Mouse (Mus musculus) macrophage (primary cell): ENCODE results near the gene Asah2. TPM values are rescaled to one million over a fixed set of nuclear protein-coding genes. Genes with fewer than 3 reads are reported as not detected.
"Not testable (repeated sequence)": the region's sequence is repeated elsewhere in the genome, so short reads cannot be mapped to it uniquely, and the experiment has no call there.

Experiments
- H3K27ac ChIP-seq: fragments of 350-480 bp; formaldehyde crosslinking; 2 replicates; pipeline ENCODE4 v1.9.0; 2021
- H3K36me3 ChIP-seq: fragments of 350-480 bp; formaldehyde crosslinking; 2 replicates; pipeline ENCODE4 v1.9.0; 2021; ENCODE audit errors: inconsistent target
- H3K4me3 ChIP-seq: fragments of 350-480 bp; formaldehyde crosslinking; 2 replicates; pipeline ENCODE4 v1.9.0; 2021; ENCODE audit errors: inconsistent target
- H3K79me2 ChIP-seq: fragments of 350-480 bp; formaldehyde crosslinking; 2 replicates; pipeline ENCODE4 v1.9.0; 2021; ENCODE audit errors: inconsistent target
- WGBS: methylation state at CpG from one replicate; pipeline ENCODE4 v1.1.7; 2026; ENCODE audit warnings: inconsistent platforms; ENCODE audit not compliant: missing documents; 5-methylcytosine and 5-hydroxymethylcytosine counted together
- polyA plus RNA-seq: library from polyadenylated mRNA; stranded (reverse); fragments of 250-400 nt; gene quantifications from 3 replicates; pipeline ENCODE4 v1.2.4, GENCODE M21; 2018; ENCODE audit warnings: inconsistent platforms
- total RNA-seq, 78 experiments: library from RNA; depleted of rRNA; stranded (reverse); fragments of 250-400 nt; gene quantifications; 1 replicate in 9 of 78; 2 replicates in 24 of 78; 3 replicates in 43 of 78; 4 replicates in 2 of 78; pipeline ENCODE4 v1.2.4; 2018; ENCODE audit warnings: inconsistent platforms in 56 of 78

The Asah2 gene
- 10 to 100 TPM; 20.3 to 81.4 (median 51.7) TPM for total RNA-seq (2018; cell fraction: chromatin; rRNA removed)
- 10 to 100 TPM; 20.3 to 36.9 (median 25.7) TPM for total RNA-seq (2018; cell fraction: cytosol; rRNA removed)
- total RNA-seq (2018; cell fraction: nucleus; rRNA removed): 10 to 100 TPM; 30.8 to 75.3 (median 51.5) TPM
- 11.2 to 19.8 TPM (median 17.0 TPM) in 3 replicates for polyA plus RNA-seq

GRCm38 (mm10) chr19:32107771-32108306 is at the start of gene Asah2:
Gene Asah2 (minus strand): TSS chr19:32108211.
- H3K36me3 ChIP-seq: no peaks in the 10 kb centered on the region
- H3K27ac ChIP-seq: peak within 1 kb of the TSS; percentile 33; the same call in 1 of the 2 replicates

GRCm38 (mm10) chr19:32157045-32157444 is 49.0 kb upstream of the Asah2 start:
- H3K27ac ChIP-seq: no peak overlapping the region
- H3K36me3 ChIP-seq: peaks cover 20% of the 10 kb centered on the region
- H3K4me3 ChIP-seq: no peak overlapping the region
- 95% methylated on average over 6 of the region's 6 CpGs for WGBS
- H3K79me2 ChIP-seq: peaks cover 58% of the 10 kb centered on the region

More at GRCm38 (mm10) chr19:32107771-32108306, at the start of gene Asah2:
- 1% methylated on average over 28 of the region's 28 CpGs for WGBS
- Histone ChIP-seq H3K4me3 (peak within 1 kb of the TSS; percentile 45), H3K79me2 (no peaks in the 10 kb centered on the region)

GRCm38 (mm10) chr19:32152529-32152928 is 44.5 kb upstream of the Asah2 start:
- H3K79me2 ChIP-seq: peaks cover 62% of the 10 kb centered on the region; the same call in 1 of the 2 replicates
- no peaks in the 10 kb centered on the region; the same call in 1 of the 2 replicates for H3K36me3 ChIP-seq
- H3K4me3 ChIP-seq: no peak overlapping the region
- no peak overlapping the region for H3K27ac ChIP-seq
- WGBS: 96% methylated on average over 6 of the region's 6 CpGs

- 66% methylated on average over 5 of the region's 5 CpGs for WGBS
- no peak overlapping the region for H3K27ac ChIP-seq
- H3K79me2 ChIP-seq: peaks cover 62% of the 10 kb centered on the region; the same call in 1 of the 2 replicates
- H3K36me3 ChIP-seq: no peaks in the 10 kb centered on the region
- H3K4me3 ChIP-seq: no peak overlapping the region
These were observed 40.7 kb upstream of the Asah2 start for GRCm38 (mm10) chr19:32148710-32149109.

- peaks cover 5% of the 10 kb centered on the region; the same call in 1 of the 2 replicates for H3K36me3 ChIP-seq
- H3K4me3 ChIP-seq: no peak overlapping the region
- peaks cover 26% of the 10 kb centered on the region; the same call in 1 of the 2 replicates for H3K79me2 ChIP-seq
- H3K27ac ChIP-seq: no peak overlapping the region
- 100% methylated on average over 5 of the region's 6 CpGs for WGBS
These were observed 34.4 kb upstream of the Asah2 start for GRCm38 (mm10) chr19:32142383-32142782.

DNA sequence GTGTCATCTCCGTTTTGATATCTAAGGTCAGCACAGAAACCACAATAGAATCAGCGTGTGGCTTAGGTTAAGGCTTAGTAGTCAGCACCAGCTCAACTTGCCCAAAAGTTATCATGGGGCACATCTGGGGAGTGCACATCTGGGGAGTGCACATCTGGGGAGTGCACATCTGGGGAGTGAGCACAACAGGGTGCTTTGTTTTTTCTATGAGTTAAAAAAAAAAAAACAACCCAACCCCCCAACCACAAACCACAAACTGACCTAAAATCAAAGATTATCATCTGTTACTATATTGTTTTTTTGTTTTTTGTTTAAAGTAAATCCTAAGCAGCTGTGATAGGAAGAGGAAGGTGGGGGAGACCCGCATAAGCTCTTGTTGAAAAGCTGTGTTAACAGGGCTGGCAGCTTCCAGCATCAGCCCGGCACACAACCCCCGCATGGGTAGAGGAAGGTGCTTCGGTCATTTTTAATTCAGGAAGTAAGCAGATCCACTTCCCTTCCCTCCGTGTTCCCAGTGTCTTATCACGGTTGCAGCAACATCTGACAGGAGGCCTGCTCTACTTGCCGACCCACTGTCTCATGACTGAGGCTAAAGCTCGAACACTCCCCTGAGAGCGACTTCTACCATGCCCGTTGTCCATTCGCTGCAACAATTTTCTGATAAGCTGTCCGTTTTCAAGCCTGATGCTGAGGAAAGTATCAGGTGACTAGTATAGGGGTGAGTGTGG is 30.5 kb upstream of the Asah2 start:
- no peaks in the 10 kb centered on the region; the same call in 1 of the 2 replicates for H3K79me2 ChIP-seq
- H3K27ac ChIP-seq: no peak overlapping the region
- H3K36me3 ChIP-seq: peaks cover 5% of the 10 kb centered on the region; the same call in 1 of the 2 replicates
- 27% methylated on average over 14 of the region's 14 CpGs for WGBS
- no peak overlapping the region for H3K4me3 ChIP-seq

- H3K36me3 ChIP-seq: peaks cover 5% of the 10 kb centered on the region; the same call in 1 of the 2 replicates
- WGBS: 98% methylated on average over 5 of the region's 5 CpGs
These were observed 29.9 kb upstream of the Asah2 start for GRCm38 (mm10) chr19:32137904-32138303.

DNA sequence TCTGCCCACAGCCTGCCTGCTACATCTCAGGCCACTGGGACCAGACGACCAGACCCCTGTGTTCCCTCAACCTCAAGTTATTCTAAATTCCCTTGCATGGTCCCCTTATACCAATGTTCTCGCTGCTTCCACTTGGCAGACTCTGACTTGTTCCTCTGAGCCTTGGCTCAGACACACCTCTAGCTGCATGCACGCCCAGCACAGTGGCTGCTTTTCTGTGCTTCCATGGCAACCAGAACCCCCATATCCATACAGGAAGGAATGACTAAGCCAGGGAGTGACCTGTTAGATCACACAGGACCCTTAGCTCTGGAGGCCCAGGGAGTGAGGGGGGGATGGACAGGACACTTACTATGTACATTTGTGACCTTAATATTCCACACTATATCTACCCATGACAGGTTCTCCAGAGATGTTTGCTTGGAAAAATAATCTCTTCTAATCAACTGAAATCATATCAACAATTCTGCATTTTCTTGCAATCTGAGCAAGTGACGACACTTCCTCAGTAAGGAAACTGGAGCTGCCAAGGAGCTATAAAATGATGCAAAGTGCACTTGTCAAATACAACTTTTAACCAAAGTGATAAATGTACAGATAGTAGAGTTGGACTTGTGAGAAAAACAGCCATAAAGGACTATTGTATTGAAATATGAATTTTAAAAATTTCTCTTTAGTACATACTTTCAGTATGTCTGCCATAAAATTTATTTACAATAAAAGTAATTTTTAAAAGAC is 29.0 kb upstream of the Asah2 start:
- Histone ChIP-seq H3K79me2 (no peaks in the 10 kb centered on the region; the same call in 1 of the 2 replicates), H3K36me3 (peaks cover under 1% of the 10 kb centered on the region; the same call in 1 of the 2 replicates), H3K27ac (no peak overlapping the region), H3K4me3 (no peak overlapping the region)
- WGBS: 84% methylated on average over 4 of the region's 4 CpGs

More at GRCm38 (mm10) chr19:32137904-32138303, 29.9 kb upstream of the Asah2 start:
- H3K27ac ChIP-seq: no peak overlapping the region
- H3K4me3 ChIP-seq: no peak overlapping the region
- no peaks in the 10 kb centered on the region; the same call in 1 of the 2 replicates for H3K79me2 ChIP-seq

- 0 out of 2 replicates have a peak, but pooled peaks cover 12% of the 10 kb centered on the region for H3K36me3 ChIP-seq
- WGBS: 91% methylated on average over 4 of the region's 17 CpGs
- H3K27ac ChIP-seq, H3K4me3 ChIP-seq, H3K79me2 ChIP-seq: not testable (repeated sequence)
These were observed 23.9 kb upstream of the Asah2 start for GRCm38 (mm10) chr19:32131707-32132488.

- Histone ChIP-seq H3K27ac (no peak overlapping the region), H3K79me2 (no peaks in the 10 kb centered on the region), H3K4me3 (no peak overlapping the region), H3K36me3 (peaks cover 33% of the 10 kb centered on the region; the same call in 1 of the 2 replicates)
- 96% methylated on average over 8 of the region's 8 CpGs for WGBS
These were observed 21.3 kb upstream of the Asah2 start for GRCm38 (mm10) chr19:32129281-32129680.

GRCm38 (mm10) chr19:32127180-32127850 is 19.3 kb upstream of the Asah2 start:
- Histone ChIP-seq H3K4me3 (no peak overlapping the region), H3K27ac (no peak overlapping the region), H3K79me2 (no peaks in the 10 kb centered on the region), H3K36me3 (peaks cover 40% of the 10 kb centered on the region; the same call in 1 of the 2 replicates)
- 79% methylated on average over 10 of the region's 10 CpGs for WGBS

GRCm38 (mm10) chr19:32124155-32124554 is 16.1 kb upstream of the Asah2 start:
- peaks cover 29% of the 10 kb centered on the region; the same call in 1 of the 2 replicates for H3K36me3 ChIP-seq
- H3K27ac ChIP-seq: no peak overlapping the region
- no peak overlapping the region for H3K4me3 ChIP-seq
- no peaks in the 10 kb centered on the region for H3K79me2 ChIP-seq
- WGBS: 100% methylated on average over 5 of the region's 9 CpGs

DNA sequence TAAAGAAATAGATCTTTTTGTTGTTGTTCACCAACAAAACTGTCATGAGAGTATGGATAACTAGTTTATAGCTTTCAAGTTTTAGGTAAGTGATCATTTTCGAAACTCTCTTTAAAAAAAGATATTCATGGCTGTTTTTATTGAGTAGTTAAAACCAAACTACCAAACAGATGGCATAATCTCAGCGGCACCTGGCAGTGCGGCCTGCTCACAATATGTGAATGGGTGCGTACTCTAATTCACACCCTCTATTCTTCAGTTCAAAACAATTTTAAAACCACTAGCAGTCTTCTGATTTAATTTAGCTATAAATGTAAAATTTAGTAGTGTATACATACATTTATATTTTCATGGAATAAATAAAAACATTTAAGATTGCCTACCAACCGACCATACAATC is 15.2 kb upstream of the Asah2 start:
- Histone ChIP-seq H3K36me3 (peaks cover 28% of the 10 kb centered on the region; the same call in 1 of the 2 replicates), H3K4me3 (no peak overlapping the region), H3K79me2 (no peaks in the 10 kb centered on the region), H3K27ac (no peak overlapping the region)
- WGBS: 98% methylated on average over 4 of the region's 5 CpGs
